In the genomic region with DNA sequence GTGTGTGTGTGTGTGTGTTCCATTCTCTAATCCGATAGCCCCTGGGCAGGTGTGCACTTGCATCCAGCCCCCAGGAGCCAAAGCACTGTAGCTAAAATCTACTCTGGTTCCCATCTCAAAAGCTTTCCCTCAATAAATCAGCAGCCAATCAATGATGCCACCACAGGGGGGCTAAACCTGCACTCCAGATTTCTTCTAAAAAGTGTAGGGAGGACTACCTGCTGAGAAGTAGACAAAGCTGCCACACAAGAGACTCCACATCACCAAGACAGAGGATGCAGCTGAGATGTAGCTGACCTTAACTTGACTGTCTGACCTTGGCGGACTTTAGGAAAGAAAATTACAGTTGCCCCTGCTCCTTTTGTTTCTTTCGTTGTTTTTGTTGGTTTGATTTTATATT, we compare ENCODE assay signal across 26 mouse cellular contexts.
"Had no signal": no experiment of that assay in that cellular context is flagged by ENCODE, and none has a peak within 500 bp of the region (broad histone marks: within the 10 kb centered on the region; RNA-seq: fewer than 3 reads in every experiment).

No protein-coding gene starts in this region.

- H3K36me3 ChIP-seq: embryonic facial prominence, embryonic 10.5 days; embryonic facial prominence, embryonic 12.5 days; embryonic facial prominence, embryonic 13.5 days; embryonic facial prominence, embryonic 15.5 days; forebrain, embryonic 10.5 days; forebrain, embryonic 12.5 days; forebrain, embryonic 15.5 days had no signal

- ATAC-seq: forebrain, embryonic 13.5 days; forebrain, embryonic 14.5 days; forebrain, embryonic 15.5 days; forebrain, embryonic 16.5 days; forebrain, postnatal 0 days had no signal

- DNase-seq: cerebellum, adult 9-11 months; cerebellum, postnatal 10 days; cerebellum, postnatal 14 days; cerebellum, postnatal 25 days; cerebellum, postnatal 36 days; embryo, embryonic 11 days; forebrain, postnatal 0 days; gastrocnemius, adult 2 months; gastrocnemius, postnatal 10 days; gastrocnemius, postnatal 14 days; gastrocnemius, postnatal 25 days; gastrocnemius, postnatal 36 days; heart, adult 11 months; heart, adult 18-20 months had no signal

- H3K4me3 ChIP-seq: embryonic facial prominence, embryonic 10.5 days; embryonic facial prominence, embryonic 12.5 days; embryonic facial prominence, embryonic 13.5 days; embryonic facial prominence, embryonic 15.5 days; erythroblast, embryonic 14.5 days; forebrain, embryonic 10.5 days; forebrain, embryonic 12.5 days; forebrain, embryonic 13.5 days; forebrain, embryonic 15.5 days; gastrocnemius, adult 2 months; heart, adult 2 months had no signal

- H3K9ac ChIP-seq: embryonic facial prominence, embryonic 12.5 days; embryonic facial prominence, embryonic 13.5 days; embryonic facial prominence, embryonic 15.5 days; forebrain, embryonic 12.5 days; forebrain, embryonic 13.5 days; forebrain, embryonic 15.5 days; forebrain, postnatal 0 days had no signal

- H3K27me3 ChIP-seq: embryonic facial prominence, embryonic 12.5 days; embryonic facial prominence, embryonic 13.5 days; embryonic facial prominence, embryonic 15.5 days; forebrain, embryonic 15.5 days had no signal

- H3K9me3 ChIP-seq: embryonic facial prominence, embryonic 10.5 days; embryonic facial prominence, embryonic 12.5 days; embryonic facial prominence, embryonic 13.5 days; embryonic facial prominence, embryonic 15.5 days; forebrain, embryonic 10.5 days; forebrain, embryonic 12.5 days; forebrain, embryonic 13.5 days; forebrain, embryonic 15.5 days had no signal

- H3K4me2 ChIP-seq: embryonic facial prominence, embryonic 12.5 days; embryonic facial prominence, embryonic 13.5 days; embryonic facial prominence, embryonic 15.5 days; forebrain, embryonic 12.5 days; forebrain, embryonic 13.5 days; forebrain, embryonic 15.5 days had no signal

- H3K27ac ChIP-seq: embryonic facial prominence, embryonic 10.5 days; embryonic facial prominence, embryonic 12.5 days; embryonic facial prominence, embryonic 13.5 days; embryonic facial prominence, embryonic 15.5 days; forebrain, embryonic 10.5 days; forebrain, embryonic 12.5 days; forebrain, embryonic 13.5 days; forebrain, embryonic 15.5 days; gastrocnemius, adult 2 months; heart, adult 2 months had no signal
